Mouse (Mus musculus) embryonic facial prominence, embryonic 12.5 days (tissue): ENCODE data around the gene Ints7. TPM values are rescaled to one million over a fixed set of nuclear protein-coding genes. Genes with fewer than 3 reads are reported as not detected.

ENCODE experiments used
- ATAC-seq: fragments of 200-750 bp; cut with Nextera tagmentation; 2 replicates; pipeline ENCODE4 v1.8.0; 2017; ENCODE audit not compliant: insufficient number of reproducible peaks, insufficient read depth, low FRiP score, low TSS enrichment
- H3K27ac ChIP-seq: fragments of 300-500 bp; sonication (generic); 2 replicates; pipeline ENCODE4 v1.5.1; 2016; ENCODE audit warnings: mild to moderate bottlenecking
- H3K27me3 ChIP-seq: fragments of 300-500 bp; sonication (generic); 2 replicates; pipeline ENCODE4 v1.6.1; 2016; ENCODE audit warnings: mild to moderate bottlenecking, moderate library complexity
- H3K36me3 ChIP-seq: fragments of 300-500 bp; sonication (generic); 2 replicates; pipeline ENCODE4 v1.6.1; 2016; ENCODE audit warnings: mild to moderate bottlenecking
- H3K4me1 ChIP-seq: fragments of 300-500 bp; sonication (generic); 2 replicates; pipeline ENCODE4 v1.6.1; 2016
- H3K4me2 ChIP-seq: fragments of 300-500 bp; sonication (generic); replicated peaks from 2 replicates; pipeline ENCODE4 v1.6.1; 2016; ENCODE audit warnings: mild to moderate bottlenecking, moderate library complexity
- H3K4me3 ChIP-seq: fragments of 300-500 bp; sonication (generic); 2 replicates; pipeline ENCODE4 v1.5.1; 2016; ENCODE audit warnings: mild to moderate bottlenecking
- H3K9ac ChIP-seq: fragments of 300-500 bp; sonication (generic); 2 replicates; pipeline ENCODE4 v1.6.1; 2016; ENCODE audit warnings: mild to moderate bottlenecking, moderate library complexity
- H3K9me3 ChIP-seq: fragments of 300-500 bp; sonication (generic); 2 replicates; pipeline ENCODE4 v1.6.1; 2016; ENCODE audit warnings: mild to moderate bottlenecking, moderate library complexity
- WGBS: fragments of 180-500 bp; shearing (Covaris S2); methylation state at CpG from one replicate; pipeline ENCODE4 v1.1.7; 2016; 5-methylcytosine and 5-hydroxymethylcytosine counted together
- polyA plus RNA-seq: library from polyadenylated mRNA; unstranded; fragments of >200 nt; fragmentation: Nextera tagmentation; extraction: Ambion mirVana; gene quantifications from 2 replicates; pipeline ENCODE4 v1.2.1, GENCODE M21; 2016

Ints7 gene
- polyA plus RNA-seq, 1 experiment from 2014 or later = 75.2 TPM

- WGBS = 85% methylated on average over 5 of the region's 5 CpGs
Measured at GRCm38 (mm10) chr1:191559779-191560178, 15.7 kb upstream of the Ints7 start.

DNA sequence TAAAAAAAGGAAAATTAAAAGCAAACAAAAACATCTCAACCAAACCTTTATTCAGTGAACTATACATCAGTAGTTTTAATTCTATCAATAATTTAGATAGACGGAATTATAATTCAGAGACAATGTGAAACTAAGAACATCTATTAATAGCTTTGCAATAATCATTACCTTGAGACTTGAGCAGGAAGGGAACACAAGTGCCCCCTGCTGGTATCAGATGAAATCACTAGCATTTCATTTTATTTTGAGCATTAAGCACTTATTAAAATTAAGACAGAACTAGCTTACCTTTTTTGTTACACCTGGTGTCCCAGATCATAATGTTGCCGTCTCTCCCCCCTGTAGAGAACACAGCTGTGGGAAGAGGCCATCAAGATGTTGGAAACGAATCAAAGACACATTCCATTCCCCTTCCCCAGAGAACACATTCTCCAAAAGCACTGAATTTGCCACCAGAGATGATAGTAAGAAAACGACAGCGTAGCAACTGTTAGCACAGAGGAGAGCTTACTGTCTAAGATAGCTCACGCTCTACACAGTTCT, 12.5 kb upstream of the Ints7 start:
- peaks cover 29% of the 10 kb centered on the region for H3K36me3 ChIP-seq
- no peak overlapping the region for H3K4me2 ChIP-seq
- H3K27ac ChIP-seq = no peak overlapping the region
- H3K4me3 ChIP-seq = no peak overlapping the region
- no peaks in the 10 kb centered on the region for H3K9me3 ChIP-seq
- no peaks in the 10 kb centered on the region for H3K4me1 ChIP-seq
- 67% methylated on average over 6 of the region's 6 CpGs for WGBS
- no peak overlapping the region for H3K9ac ChIP-seq
- no peak for ATAC-seq
- H3K27me3 ChIP-seq = no peaks in the 10 kb centered on the region

More at GRCm38 (mm10) chr1:191559779-191560178, 15.7 kb upstream of the Ints7 start:
- Histone ChIP-seq H3K4me3 (no peak overlapping the region), H3K9ac (no peak overlapping the region), H3K4me2 (no peak overlapping the region), H3K9me3 (no peaks in the 10 kb centered on the region), H3K4me1 (no peaks in the 10 kb centered on the region), H3K36me3 (peaks cover 33% of the 10 kb centered on the region), H3K27ac (no peak overlapping the region), H3K27me3 (no peaks in the 10 kb centered on the region)
- no peak for ATAC-seq

- Histone ChIP-seq H3K9ac (no peak overlapping the region), H3K9me3 (no peaks in the 10 kb centered on the region), H3K4me1 (peaks cover 4% of the 10 kb centered on the region; the same call in 1 of the 2 replicates), H3K27me3 (no peaks in the 10 kb centered on the region), H3K27ac (no peak overlapping the region), H3K36me3 (peaks cover 24% of the 10 kb centered on the region), H3K4me2 (no peak overlapping the region), H3K4me3 (no peak overlapping the region)
- WGBS = 74% methylated on average over 1 of the region's 1 CpGs
- ATAC-seq = no peak
Measured at GRCm38 (mm10) chr1:191567859-191568258, 7.6 kb upstream of the Ints7 start.

GRCm38 (mm10) chr1:191569625-191570024, 5.8 kb upstream of the Ints7 start:
- Histone ChIP-seq H3K9ac (no peak overlapping the region), H3K36me3 (peaks cover 24% of the 10 kb centered on the region), H3K4me3 (no peak overlapping the region), H3K4me1 (peaks cover 8% of the 10 kb centered on the region; the same call in 1 of the 2 replicates), H3K27ac (no peak overlapping the region), H3K4me2 (no peak overlapping the region), H3K27me3 (no peaks in the 10 kb centered on the region), H3K9me3 (no peaks in the 10 kb centered on the region)
- no peak for ATAC-seq
- 97% methylated on average over 2 of the region's 2 CpGs for WGBS

DNA sequence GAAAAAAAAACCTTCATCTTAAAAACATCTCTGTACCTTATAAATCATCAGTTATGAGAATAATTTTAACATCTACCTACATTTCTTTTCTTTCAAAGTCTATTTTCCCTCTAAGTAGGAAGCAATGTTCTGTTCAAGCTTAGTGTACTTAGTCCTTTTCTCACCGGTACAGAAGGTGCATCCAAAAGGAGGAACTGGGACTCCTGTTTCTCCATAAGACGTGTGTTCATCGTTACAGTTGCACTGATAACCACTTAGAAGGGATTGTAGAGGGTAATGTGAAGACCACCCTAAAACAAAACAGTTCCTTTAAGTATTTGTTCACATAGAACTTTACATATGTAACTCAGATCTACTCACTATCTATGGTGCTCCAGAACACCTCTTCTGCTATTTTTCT, 5.0 kb upstream of the Ints7 start:
- Histone ChIP-seq H3K27ac (no peak overlapping the region), H3K4me2 (no peak overlapping the region), H3K4me1 (peaks cover 8% of the 10 kb centered on the region; the same call in 1 of the 2 replicates), H3K4me3 (no peak overlapping the region), H3K9ac (no peak overlapping the region), H3K9me3 (no peaks in the 10 kb centered on the region), H3K36me3 (peaks cover 24% of the 10 kb centered on the region), H3K27me3 (no peaks in the 10 kb centered on the region)
- ATAC-seq = no peak
- 92% methylated on average over 3 of the region's 3 CpGs for WGBS

GRCm38 (mm10) chr1:191573906-191574639, 1.4 kb upstream of the Ints7 start:
- Histone ChIP-seq H3K9me3 (no peaks in the 10 kb centered on the region), H3K4me1 (peaks cover 28% of the 10 kb centered on the region), H3K4me2 (peak overlapping the region; percentile 63), H3K9ac (peak overlapping the region; percentile 85), H3K36me3 (peaks cover 6% of the 10 kb centered on the region; the same call in 1 of the 2 replicates), H3K27me3 (no peaks in the 10 kb centered on the region), H3K4me3 (peak overlapping the region; percentile 83), H3K27ac (peak overlapping the region; percentile 95)
- WGBS = 2% methylated on average over 13 of the region's 13 CpGs
- ATAC-seq = no peak

- WGBS = under 1% methylated on average over 52 of the region's 52 CpGs
- 0 out of 2 replicates have a peak, but pooled peaks have one; percentile 9 for ATAC-seq
- peaks cover 28% of the 10 kb centered on the region for H3K4me1 ChIP-seq
Measured at GRCm38 (mm10) chr1:191574871-191575457, 472 bp upstream of the Ints7 start.

DNA sequence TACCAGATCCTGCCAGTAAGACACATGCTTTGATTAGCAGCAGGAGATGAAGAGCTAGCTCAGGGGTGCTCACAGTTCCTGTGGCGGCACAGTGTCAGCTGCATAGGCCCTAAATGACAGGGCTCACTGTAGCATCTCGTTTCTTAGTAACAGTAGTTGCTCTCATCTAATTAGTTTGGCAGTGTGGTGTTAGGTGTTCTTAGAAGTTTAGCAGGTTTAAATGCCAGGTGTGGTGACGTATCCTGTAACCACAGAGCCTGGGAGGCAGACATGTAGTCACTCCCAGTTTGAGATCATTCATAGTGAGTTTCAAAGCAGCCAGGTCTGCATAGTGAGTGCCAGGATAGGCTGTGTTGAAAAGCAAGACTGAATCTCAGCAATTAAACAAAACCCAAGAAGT, 4.1 kb downstream of the Ints7 start:
- H3K27ac ChIP-seq = no peak overlapping the region
- H3K4me1 ChIP-seq = peaks cover 23% of the 10 kb centered on the region
- no peaks in the 10 kb centered on the region for H3K27me3 ChIP-seq
- H3K36me3 ChIP-seq = peaks cover 28% of the 10 kb centered on the region
- no peak overlapping the region for H3K9ac ChIP-seq
- no peak overlapping the region for H3K4me3 ChIP-seq
- no peak for ATAC-seq
- 85% methylated on average over 3 of the region's 3 CpGs for WGBS
- H3K4me2 ChIP-seq = no peak overlapping the region
- H3K9me3 ChIP-seq = 0 out of 2 replicates have a peak, but pooled peaks cover 2% of the 10 kb centered on the region

More at GRCm38 (mm10) chr1:191574871-191575457, 472 bp upstream of the Ints7 start:
- Histone ChIP-seq H3K27me3 (no peaks in the 10 kb centered on the region), H3K4me3 (peak overlapping the region; percentile 83), H3K27ac (peak overlapping the region; percentile 95), H3K9ac (peak overlapping the region; percentile 85), H3K9me3 (no peaks in the 10 kb centered on the region), H3K36me3 (peaks cover 7% of the 10 kb centered on the region), H3K4me2 (peak overlapping the region; percentile 63)

DNA sequence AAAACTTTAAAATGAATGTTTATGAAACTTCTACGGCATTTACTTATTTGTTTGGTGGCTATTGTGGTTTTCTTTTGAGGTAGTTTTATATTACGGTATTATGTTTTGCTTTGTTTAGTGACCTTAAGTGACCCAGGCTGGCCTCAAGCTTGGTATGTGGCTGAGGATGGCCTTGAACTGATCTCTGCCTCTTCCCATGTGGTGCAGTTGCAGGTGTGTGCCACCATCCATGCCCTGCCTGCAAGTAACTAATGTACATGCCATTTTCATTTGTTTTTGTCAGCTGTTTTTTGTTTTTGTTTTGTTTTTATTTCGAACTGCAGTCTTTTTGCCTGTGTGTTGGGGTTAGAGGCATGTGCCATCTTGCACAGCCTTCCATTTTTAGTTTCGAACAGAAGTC, 6.2 kb downstream of the Ints7 start:
- Histone ChIP-seq H3K4me3 (no peak overlapping the region), H3K4me2 (no peak overlapping the region), H3K36me3 (peaks cover 41% of the 10 kb centered on the region), H3K27ac (no peak overlapping the region), H3K9ac (no peak overlapping the region), H3K4me1 (peaks cover 21% of the 10 kb centered on the region), H3K27me3 (no peaks in the 10 kb centered on the region), H3K9me3 (0 out of 2 replicates have a peak, but pooled peaks cover 2% of the 10 kb centered on the region)
- no peak for ATAC-seq
- 86% methylated on average over 4 of the region's 4 CpGs for WGBS

GRCm38 (mm10) chr1:191583836-191584235, 8.4 kb downstream of the Ints7 start:
- no peak overlapping the region for H3K27ac ChIP-seq
- no peak overlapping the region for H3K4me2 ChIP-seq
- H3K4me3 ChIP-seq = no peak overlapping the region
- H3K9ac ChIP-seq = no peak overlapping the region
- no peaks in the 10 kb centered on the region for H3K27me3 ChIP-seq
- peaks cover 62% of the 10 kb centered on the region for H3K36me3 ChIP-seq
- 0 out of 2 replicates have a peak, but pooled peaks cover 2% of the 10 kb centered on the region for H3K9me3 ChIP-seq
- WGBS = 97% methylated on average over 4 of the region's 4 CpGs
- H3K4me1 ChIP-seq = 0 out of 2 replicates have a peak, but pooled peaks cover 3% of the 10 kb centered on the region
- no peak for ATAC-seq

GRCm38 (mm10) chr1:191584483-191584882, 9.0 kb downstream of the Ints7 start:
- Histone ChIP-seq H3K4me3 (no peak overlapping the region), H3K9me3 (0 out of 2 replicates have a peak, but pooled peaks cover 2% of the 10 kb centered on the region), H3K27me3 (no peaks in the 10 kb centered on the region), H3K4me1 (0 out of 2 replicates have a peak, but pooled peaks cover 3% of the 10 kb centered on the region), H3K27ac (no peak overlapping the region), H3K36me3 (peaks cover 64% of the 10 kb centered on the region), H3K9ac (no peak overlapping the region), H3K4me2 (no peak overlapping the region)
- 95% methylated on average over 4 of the region's 4 CpGs for WGBS
- no peak for ATAC-seq
